In genomic region chr2:75959183-75959849, GRCm38 (mm10) we compare ENCODE assay signal across 9 mouse cellular contexts. TPM values are rescaled to one million over a fixed set of nuclear protein-coding genes. Genes with fewer than 3 reads are reported as not detected.
A peak's percentile ranks its signal among the peaks of the same experiment; 100 is the strongest.
DNase-seq lines count a peak whose midpoint lies in the region; ATAC-seq lines count a peak whose summit lies in the region.
"Had no signal": no experiment of that assay in that cellular context is flagged by ENCODE, and none has a peak within 500 bp of the region (broad histone marks: within the 10 kb centered on the region; RNA-seq: fewer than 3 reads in every experiment).

No protein-coding gene starts in this region.

- H3K36me3 ChIP-seq in kidney, embryonic 16.5 days (ENCODE audit: insufficient read depth, low read length) = no peaks in the 10 kb centered on the region
- H3K36me3 ChIP-seq in embryonic facial prominence, embryonic 14.5 days (ENCODE audit: control insufficient read depth, insufficient read depth, low read length) = no peaks in the 10 kb centered on the region
- H3K36me3 ChIP-seq in hindbrain, embryonic 14.5 days (replicated peaks; ENCODE audit: control insufficient read depth, insufficient read depth) = no peaks in the 10 kb centered on the region
- no peaks in the 10 kb centered on the region for H3K36me3 ChIP-seq in neural tube, embryonic 13.5 days

- H3K27ac ChIP-seq in kidney, embryonic 16.5 days (ENCODE audit: low read length) = no peak overlapping the region
- H3K27ac ChIP-seq in embryonic facial prominence, embryonic 14.5 days (replicated peaks; ENCODE audit: low read depth, low read length) = peak overlapping the region; percentile 78
- peak overlapping the region; percentile 70 for H3K27ac ChIP-seq in hindbrain, embryonic 14.5 days
- H3K27ac ChIP-seq in neural tube, embryonic 13.5 days (replicated peaks) = peak overlapping the region; percentile 68

- no peak for DNase-seq in kidney, adult 8-10 months
- DNase-seq in embryonic facial prominence, embryonic 14.5 days (ENCODE audit: low spot score) = peak; percentile 66
- peak; percentile 35 for DNase-seq in hindbrain, embryonic 14.5 days (ENCODE audit: low spot score)
- no peak for DNase-seq in left cerebral cortex, adult 18-20 months (ENCODE audit: low spot score in 2 of 2)
- no peak for DNase-seq in Muller cell, postnatal 12 days (ENCODE audit: inconsistent ontology term)
- DNase-seq in thymus, adult 18-20 months = no peak

- peaks cover 28% of the 10 kb centered on the region for H3K4me1 ChIP-seq in kidney, embryonic 16.5 days (ENCODE audit: insufficient read depth, low read length)
- peaks cover 25% of the 10 kb centered on the region for H3K4me1 ChIP-seq in embryonic facial prominence, embryonic 14.5 days (ENCODE audit: control insufficient read depth, insufficient read depth, low read length)
- peaks cover 12% of the 10 kb centered on the region; the same call in 1 of the 2 replicates for H3K4me1 ChIP-seq in hindbrain, embryonic 14.5 days (replicated peaks; ENCODE audit: control insufficient read depth, insufficient read depth, low read length)
- peaks cover 42% of the 10 kb centered on the region for H3K4me1 ChIP-seq in neural tube, embryonic 13.5 days (replicated peaks)

- no peak overlapping the region for H3K4me3 ChIP-seq in kidney, embryonic 16.5 days (ENCODE audit: low read length)
- peak overlapping the region; percentile 13 for H3K4me3 ChIP-seq in embryonic facial prominence, embryonic 14.5 days (ENCODE audit: low read depth, low read length)
- no peak overlapping the region for H3K4me3 ChIP-seq in hindbrain, embryonic 14.5 days (replicated peaks; ENCODE audit: low read length)
- H3K4me3 ChIP-seq in neural tube, embryonic 13.5 days = no peak overlapping the region

- H3K9ac ChIP-seq in kidney, embryonic 16.5 days (replicated peaks; ENCODE audit: low read length) = peak overlapping the region; percentile 5; the same call in 1 of the 2 replicates
- 0 out of 2 replicates have a peak overlapping the region, but pooled peaks have one; percentile 51 for H3K9ac ChIP-seq in embryonic facial prominence, embryonic 14.5 days (ENCODE audit: low read depth, low read length)
- 0 out of 2 replicates have a peak overlapping the region, but pooled peaks have one; percentile 13 for H3K9ac ChIP-seq in hindbrain, embryonic 14.5 days
- 0 out of 2 replicates have a peak overlapping the region, but pooled peaks have one; percentile 12 for H3K9ac ChIP-seq in neural tube, embryonic 13.5 days

- no peak for ATAC-seq in kidney, embryonic 16.5 days (ENCODE audit: low FRiP score, low TSS enrichment)
- peak; percentile 66 for ATAC-seq in embryonic facial prominence, embryonic 14.5 days (ENCODE audit: low read depth)
- ATAC-seq in hindbrain, embryonic 14.5 days (ENCODE audit: low FRiP score) = no peak
- ATAC-seq in neural tube, embryonic 13.5 days (ENCODE audit: low read depth) = no peak

- H3K9me3 ChIP-seq in kidney, embryonic 16.5 days (ENCODE audit: low read length) = no peaks in the 10 kb centered on the region
- no peaks in the 10 kb centered on the region for H3K9me3 ChIP-seq in embryonic facial prominence, embryonic 14.5 days (ENCODE audit: control insufficient read depth, low read length)
- no peaks in the 10 kb centered on the region for H3K9me3 ChIP-seq in hindbrain, embryonic 14.5 days (ENCODE audit: control insufficient read depth, low read length)
- H3K9me3 ChIP-seq in neural tube, embryonic 13.5 days = no peaks in the 10 kb centered on the region

- no peaks in the 10 kb centered on the region for H3K27me3 ChIP-seq in kidney, embryonic 16.5 days (ENCODE audit: insufficient read depth, low read length)
- H3K27me3 ChIP-seq in embryonic facial prominence, embryonic 14.5 days (replicated peaks; ENCODE audit: control insufficient read depth, insufficient read depth, low read length) = no peaks in the 10 kb centered on the region
- H3K27me3 ChIP-seq in hindbrain, embryonic 14.5 days (ENCODE audit: control insufficient read depth, insufficient read depth, low read length) = no peaks in the 10 kb centered on the region
- H3K27me3 ChIP-seq in neural tube, embryonic 13.5 days = 0 out of 2 replicates have a peak, but pooled peaks cover 3% of the 10 kb centered on the region

- WGBS in kidney, embryonic 16.5 days = 36% methylated on average over 18 of the region's 18 CpGs
- whole genome bisulfite sequencing in embryonic facial prominence, embryonic 14.5 days = 22% methylated on average over 18 of the region's 18 CpGs
- 35% methylated on average over 18 of the region's 18 CpGs for WGBS in hindbrain, embryonic 14.5 days
- 32% methylated on average over 18 of the region's 18 CpGs for WGBS in neural tube, embryonic 13.5 days

- peak overlapping the region; percentile 17 for H3K4me2 ChIP-seq in kidney, embryonic 16.5 days (replicated peaks; ENCODE audit: low read depth, low read length)
- H3K4me2 ChIP-seq in embryonic facial prominence, embryonic 14.5 days (ENCODE audit: low read depth, low read length) = peak overlapping the region; percentile 52
- peak overlapping the region; percentile 27 for H3K4me2 ChIP-seq in hindbrain, embryonic 14.5 days (replicated peaks)
- H3K4me2 ChIP-seq in neural tube, embryonic 13.5 days = peak overlapping the region; percentile 46

RNA-seq across cellular contexts. Expression of gene Ttc30a2, which starts 18.7 kb away (rescaled TPM):
- 0.53 and 0.64 TPM in 2 replicates for polyA plus RNA-seq in kidney, embryonic 16.5 days (2015; fragmentation: Nextera tagmentation; extraction: Ambion mirVana)
- 0.43 and 0.56 TPM in 2 replicates for polyA plus RNA-seq in embryonic facial prominence, embryonic 14.5 days (2014; fragmentation: Nextera tagmentation; extraction: Ambion mirVana)
- polyA plus RNA-seq in hindbrain, embryonic 14.5 days (2014; fragmentation: Nextera tagmentation; extraction: Ambion mirVana) = 1.3 and 1.5 TPM in 2 replicates
- polyA plus RNA-seq in neural tube, embryonic 13.5 days (2015; fragmentation: Nextera tagmentation; extraction: Ambion mirVana) = 0.65 and 1.1 TPM in 2 replicates
- total RNA-seq in left cerebral cortex, adult 18-20 months (2021) = under 1 TPM; 0.37 to 0.49 TPM
- total RNA-seq: MEL had no signal

RNA-seq across cellular contexts. Expression of gene Ttc30b, which starts 20.9 kb away (rescaled TPM):
- polyA plus RNA-seq in kidney, embryonic 16.5 days (2015; fragmentation: Nextera tagmentation; extraction: Ambion mirVana) = 14.0 and 14.4 TPM in 2 replicates
- 14.8 and 15.0 TPM in 2 replicates for polyA plus RNA-seq in embryonic facial prominence, embryonic 14.5 days (2014; fragmentation: Nextera tagmentation; extraction: Ambion mirVana)
- polyA plus RNA-seq in hindbrain, embryonic 14.5 days (2014; fragmentation: Nextera tagmentation; extraction: Ambion mirVana) = 22.7 and 23.6 TPM in 2 replicates
- 16.0 and 16.6 TPM in 2 replicates for polyA plus RNA-seq in neural tube, embryonic 13.5 days (2015; fragmentation: Nextera tagmentation; extraction: Ambion mirVana)
- total RNA-seq in left cerebral cortex, adult 18-20 months (2021) = 10 to 100 TPM; 11.1 to 12.4 TPM
- total RNA-seq: MEL had no signal

RNA-seq across cellular contexts. Expression of gene Ttc30a1, which starts 22.5 kb away (rescaled TPM):
- 9.6 and 10.5 TPM in 2 replicates for polyA plus RNA-seq in kidney, embryonic 16.5 days (2015; fragmentation: Nextera tagmentation; extraction: Ambion mirVana)
- polyA plus RNA-seq in embryonic facial prominence, embryonic 14.5 days (2014; fragmentation: Nextera tagmentation; extraction: Ambion mirVana) = 7.4 and 7.8 TPM in 2 replicates
- polyA plus RNA-seq in hindbrain, embryonic 14.5 days (2014; fragmentation: Nextera tagmentation; extraction: Ambion mirVana) = 8.7 and 9.2 TPM in 2 replicates
- 7.9 TPM in 2 replicates for polyA plus RNA-seq in neural tube, embryonic 13.5 days (2015; fragmentation: Nextera tagmentation; extraction: Ambion mirVana)
- total RNA-seq in left cerebral cortex, adult 18-20 months (2021) = 1 to 10 TPM; 2.4 to 2.5 TPM
- total RNA-seq: MEL had no signal

Comparison
In these comparisons a context has a peak if more than half of its experiments do, and no peak if none do; other contexts are left out.
1. DNase-seq: peak in embryonic facial prominence, embryonic 14.5 days (single experiment) and hindbrain, embryonic 14.5 days (single experiment); none in kidney, adult 8-10 months (0 of 2), left cerebral cortex, adult 18-20 months (0 of 2), Muller cell, postnatal 12 days (single experiment) and thymus, adult 18-20 months (0 of 2).
2. Peak in every context shown above with its lines, with median percentiles within 50 percentile points of each other: H3K4me2 ChIP-seq and H3K9ac ChIP-seq.